Mouse (Mus musculus): Measurements from ENCODE around the gene Spdef. TPM values are rescaled to one million over a fixed set of nuclear protein-coding genes. Genes with fewer than 3 reads are reported as not detected.
A peak's percentile ranks its signal among the peaks of the same experiment; 100 is the strongest.

The Spdef gene
- total RNA-seq, 2 experiments from 2014 or later: 1.3 to 2.0 TPM

- intact Hi-C loops (cut with DNase I): no loop called here
These were observed 37.6 kb downstream of the Spdef start for GRCm38 (mm10) chr17:27690993-27691693.

GRCm38 (mm10) chr17:27686395-27686794 lies 42.4 kb downstream of the Spdef start:
- no peak for DNase-seq (ENCODE audit: extremely low spot score in 1 of 2, low spot score in 2 of 2)
- intact Hi-C loops (cut with DNase I): no loop called here

More at GRCm38 (mm10) chr17:27690993-27691693, 37.6 kb downstream of the Spdef start:
- peak in 1 of 2 experiments; percentile 39 for DNase-seq (ENCODE audit: extremely low spot score in 1 of 2, low spot score in 2 of 2)

GRCm38 (mm10) chr17:27685550-27685913 lies 43.2 kb downstream of the Spdef start:
- intact Hi-C loops (cut with DNase I): no loop called here
- no peak for DNase-seq (ENCODE audit: extremely low spot score in 1 of 2, low spot score in 2 of 2)

GRCm38 (mm10) chr17:27684886-27685549 lies 43.7 kb downstream of the Spdef start:
- DNase-seq (ENCODE audit: extremely low spot score in 1 of 2, low spot score in 2 of 2): peak; percentile 86 to 92
- intact Hi-C loops (cut with DNase I): no loop called here

- no peak for DNase-seq (ENCODE audit: extremely low spot score in 1 of 2, low spot score in 2 of 2)
These were observed 49.6 kb downstream of the Spdef start for GRCm38 (mm10) chr17:27678924-27679813.

GRCm38 (mm10) chr17:27677756-27678155 lies 51.0 kb downstream of the Spdef start:
- intact Hi-C loops (cut with DNase I): no loop called here
- no peak for DNase-seq (ENCODE audit: extremely low spot score in 1 of 2, low spot score in 2 of 2)

More at GRCm38 (mm10) chr17:27678924-27679813, 49.6 kb downstream of the Spdef start:
- intact Hi-C loops (cut with DNase I): no loop called here

- intact Hi-C loops (cut with DNase I): no loop called here
- DNase-seq (ENCODE audit: extremely low spot score in 1 of 2, low spot score in 2 of 2): no peak
These were observed 52.5 kb downstream of the Spdef start for GRCm38 (mm10) chr17:27676270-27676669.

- peak in 1 of 2 experiments; percentile 58 for DNase-seq (ENCODE audit: extremely low spot score in 1 of 2, low spot score in 2 of 2)
- intact Hi-C loops (cut with DNase I): no loop called here
These were observed 53.3 kb downstream of the Spdef start for GRCm38 (mm10) chr17:27675453-27675852.

GRCm38 (mm10) chr17:27673945-27674344 lies 54.8 kb downstream of the Spdef start:
- intact Hi-C loops (cut with DNase I): no loop called here
- DNase-seq (ENCODE audit: extremely low spot score in 1 of 2, low spot score in 2 of 2): no peak

GRCm38 (mm10) chr17:27671720-27672119 lies 57.0 kb downstream of the Spdef start:
- DNase-seq (ENCODE audit: extremely low spot score in 1 of 2, low spot score in 2 of 2): no peak
- intact Hi-C loops (cut with DNase I): no loop called here

Other genes with a start within 250 kb of the Spdef start
- 10 to 100 TPM; 23.7 to 24.2 TPM for gene Grm4, start 207.6 kb downstream of the Spdef start, total RNA-seq (2021)
- gene Hmga1, start 172.5 kb downstream of the Spdef start, total RNA-seq (2021): 10 to 100 TPM; 40.6 TPM
- 10 to 100 TPM; 80.4 to 95.9 TPM for gene AI413582, start 163.2 kb downstream of the Spdef start, total RNA-seq (2021)
- 100 to 1,000 TPM; 497 to 524 TPM for gene Nudt3, start 105.5 kb downstream of the Spdef start, total RNA-seq (2021)
- not detected for gene RPS10-NUDT3, start 93.7 kb downstream of the Spdef start, total RNA-seq (2021)
- gene Rps10, start 92.3 kb downstream of the Spdef start, total RNA-seq (2021): 100 to 1,000 TPM; 503 to 512 TPM
- gene Pacsin1, start 73.4 kb downstream of the Spdef start, total RNA-seq (2021): 100 to 1,000 TPM; 204 to 211 TPM
- gene D17Wsu92e, start 91.7 kb upstream of the Spdef start, total RNA-seq (2021): 100 to 1,000 TPM; 106 to 107 TPM
- 10 to 100 TPM; 72.1 to 76.6 TPM for gene Snrpc, start 109.2 kb upstream of the Spdef start, total RNA-seq (2021)
- 10 to 100 TPM; 22.9 to 23.8 TPM for gene Uhrf1bp1, start 127.5 kb upstream of the Spdef start, total RNA-seq (2021)
- 10 to 100 TPM; 37.3 to 37.7 TPM for gene Anks1, start 180.4 kb upstream of the Spdef start, total RNA-seq (2021)
- 10 to 100 TPM; 35.2 to 38.3 TPM for gene Taf11, start 180.9 kb upstream of the Spdef start, total RNA-seq (2021)